Mouse (Mus musculus) mammary gland, adult 2 months (tissue): ENCODE data around the gene Pdgfa. TPM values are rescaled to one million over a fixed set of nuclear protein-coding genes. Genes with fewer than 3 reads are reported as not detected.

Experiments
- polyA plus RNA-seq: library from polyadenylated mRNA; depleted of rRNA; stranded (reverse); fragments of >200 nt; gene quantifications from 2 replicates; pipeline ENCODE4 v1.2.3, GENCODE M21; 2012; ENCODE audit warnings: low replicate concordance; rRNA removed

Gene Pdgfa
- polyA plus RNA-seq = 8.9 and 20.2 TPM in 2 replicates

GRCm38 (mm10) chr5:138997171-138997788 is at the start of gene Pdgfa:
Gene Pdgfa, minus strand, starts transcription at chr5:138997370.

Other genes with a start within 250 kb of the Pdgfa start
- 13.8 and 31.7 TPM in 2 replicates for gene Fam20c, start 242.9 kb downstream of the Pdgfa start, polyA plus RNA-seq
- not detected in 2 replicates for gene Gm5294, start 177.3 kb downstream of the Pdgfa start, polyA plus RNA-seq
- gene Prkar1b, start 152.6 kb upstream of the Pdgfa start, polyA plus RNA-seq = 6.4 and 7.6 TPM in 2 replicates
- 19.0 and 30.5 TPM in 2 replicates for gene Dnaaf5, start 152.9 kb upstream of the Pdgfa start, polyA plus RNA-seq
- 29.3 and 52.6 TPM in 2 replicates for gene Sun1, start 203.3 kb upstream of the Pdgfa start, polyA plus RNA-seq